Mouse (Mus musculus) B cell, adult 2 months (primary cell): Measurements from ENCODE around the gene Fras1.

Experiments
- DNase-seq, 2 experiments: peaks; one replicate each; pipeline ENCODE4 v3.0.0; 2022

Fras1 gene

GRCm38 (mm10) chr5:96584730-96585129, 211.0 kb downstream of the Fras1 start:
- DNase-seq = no peak

GRCm38 (mm10) chr5:96590621-96591020, 216.9 kb downstream of the Fras1 start:
- no peak for DNase-seq

- DNase-seq = no peak
Observed at GRCm38 (mm10) chr5:96595793-96596192, 222.0 kb downstream of the Fras1 start.

- no peak for DNase-seq
Observed at GRCm38 (mm10) chr5:96603974-96604769, 230.4 kb downstream of the Fras1 start.

- no peak for DNase-seq
Observed at GRCm38 (mm10) chr5:96608036-96608435, 234.3 kb downstream of the Fras1 start.

- no peak for DNase-seq
Observed at GRCm38 (mm10) chr5:96608581-96609280, 235.0 kb downstream of the Fras1 start.

GRCm38 (mm10) chr5:96612077-96612476, 238.3 kb downstream of the Fras1 start:
- no peak for DNase-seq

- no peak for DNase-seq
Observed at GRCm38 (mm10) chr5:96616954-96617646, 243.3 kb downstream of the Fras1 start.

GRCm38 (mm10) chr5:96618008-96618407, 244.3 kb downstream of the Fras1 start:
- no peak for DNase-seq

- no peak for DNase-seq
Observed at GRCm38 (mm10) chr5:96620209-96620608, 246.5 kb downstream of the Fras1 start.

- DNase-seq = no peak
Observed at GRCm38 (mm10) chr5:96620618-96621017, 246.9 kb downstream of the Fras1 start.

GRCm38 (mm10) chr5:96622604-96623352, 249.0 kb downstream of the Fras1 start:
- DNase-seq = no peak

- DNase-seq = no peak
Observed at GRCm38 (mm10) chr5:96629851-96630250, 256.1 kb downstream of the Fras1 start.

GRCm38 (mm10) chr5:96635146-96635862, 261.5 kb downstream of the Fras1 start:
- DNase-seq = no peak

GRCm38 (mm10) chr5:96635866-96636265, 262.1 kb downstream of the Fras1 start:
- no peak for DNase-seq

GRCm38 (mm10) chr5:96639213-96639910, 265.6 kb downstream of the Fras1 start:
- no peak for DNase-seq

GRCm38 (mm10) chr5:96641297-96641696, 267.5 kb downstream of the Fras1 start:
- no peak for DNase-seq

- DNase-seq = no peak
Observed at GRCm38 (mm10) chr5:96675676-96676075, 301.9 kb downstream of the Fras1 start.

- DNase-seq = no peak
Observed at GRCm38 (mm10) chr5:96677498-96677897, 303.7 kb downstream of the Fras1 start.

- no peak for DNase-seq
Observed at GRCm38 (mm10) chr5:96681085-96681484, 307.3 kb downstream of the Fras1 start.

GRCm38 (mm10) chr5:96682777-96683176, 309.0 kb downstream of the Fras1 start:
- DNase-seq = no peak

- no peak for DNase-seq
Observed at GRCm38 (mm10) chr5:96688885-96689284, 315.1 kb downstream of the Fras1 start.
